Mouse (Mus musculus) heart, embryonic 12.5 days (tissue): ENCODE results near the gene Lrmda. TPM values are rescaled to one million over a fixed set of nuclear protein-coding genes. Genes with fewer than 3 reads are reported as not detected.
A peak's percentile ranks its signal among the peaks of the same experiment; 100 is the strongest.

Source experiments
- ATAC-seq: fragments of 200-750 bp; cut with Nextera tagmentation; 2 replicates; pipeline ENCODE4 v1.8.0; 2017; ENCODE audit warnings: moderate TSS enrichment, moderate library complexity; ENCODE audit not compliant: insufficient number of reproducible peaks, low FRiP score
- H3K27ac ChIP-seq: fragments of 300-500 bp; sonication (generic); 2 replicates; pipeline ENCODE4 v1.5.1; 2016; ENCODE audit warnings: mild to moderate bottlenecking, moderate library complexity; ENCODE audit not compliant: poor library complexity, severe bottlenecking
- H3K27me3 ChIP-seq: fragments of 300-500 bp; sonication (generic); replicated peaks from 2 replicates; pipeline ENCODE4 v1.6.1; 2016; ENCODE audit warnings: mild to moderate bottlenecking, moderate library complexity
- H3K36me3 ChIP-seq: fragments of 300-500 bp; sonication (generic); 2 replicates; pipeline ENCODE4 v1.6.1; 2016; ENCODE audit warnings: mild to moderate bottlenecking, moderate library complexity
- H3K4me1 ChIP-seq: fragments of 300-500 bp; sonication (generic); replicated peaks from 2 replicates; pipeline ENCODE4 v1.6.1; 2016; ENCODE audit warnings: mild to moderate bottlenecking
- H3K4me2 ChIP-seq: fragments of 300-500 bp; sonication (generic); 2 replicates; pipeline ENCODE4 v1.6.1; 2016; ENCODE audit warnings: mild to moderate bottlenecking, moderate library complexity
- H3K4me3 ChIP-seq: fragments of 300-500 bp; sonication (generic); 2 replicates; pipeline ENCODE4 v1.5.1; 2016; ENCODE audit warnings: mild to moderate bottlenecking
- H3K9ac ChIP-seq: fragments of 300-500 bp; sonication (generic); 2 replicates; pipeline ENCODE4 v1.6.1; 2016; ENCODE audit warnings: mild to moderate bottlenecking, moderate library complexity
- H3K9me3 ChIP-seq: fragments of 300-500 bp; sonication (generic); replicated peaks from 2 replicates; pipeline ENCODE4 v1.6.1; 2016; ENCODE audit warnings: mild to moderate bottlenecking, moderate library complexity
- WGBS: fragments of 180-500 bp; shearing (Covaris S2); methylation state at CpG from one replicate; pipeline ENCODE4 v1.1.7; 2016; 5-methylcytosine and 5-hydroxymethylcytosine counted together
- polyA plus RNA-seq: library from polyadenylated mRNA; unstranded; fragments of >200 nt; fragmentation: Nextera tagmentation; extraction: Ambion mirVana; gene quantifications from 2 replicates; pipeline ENCODE4 v1.2.1, GENCODE M21; 2016

Lrmda gene
- polyA plus RNA-seq, 1 experiment from 2014 or later, result 1.0 TPM

DNA sequence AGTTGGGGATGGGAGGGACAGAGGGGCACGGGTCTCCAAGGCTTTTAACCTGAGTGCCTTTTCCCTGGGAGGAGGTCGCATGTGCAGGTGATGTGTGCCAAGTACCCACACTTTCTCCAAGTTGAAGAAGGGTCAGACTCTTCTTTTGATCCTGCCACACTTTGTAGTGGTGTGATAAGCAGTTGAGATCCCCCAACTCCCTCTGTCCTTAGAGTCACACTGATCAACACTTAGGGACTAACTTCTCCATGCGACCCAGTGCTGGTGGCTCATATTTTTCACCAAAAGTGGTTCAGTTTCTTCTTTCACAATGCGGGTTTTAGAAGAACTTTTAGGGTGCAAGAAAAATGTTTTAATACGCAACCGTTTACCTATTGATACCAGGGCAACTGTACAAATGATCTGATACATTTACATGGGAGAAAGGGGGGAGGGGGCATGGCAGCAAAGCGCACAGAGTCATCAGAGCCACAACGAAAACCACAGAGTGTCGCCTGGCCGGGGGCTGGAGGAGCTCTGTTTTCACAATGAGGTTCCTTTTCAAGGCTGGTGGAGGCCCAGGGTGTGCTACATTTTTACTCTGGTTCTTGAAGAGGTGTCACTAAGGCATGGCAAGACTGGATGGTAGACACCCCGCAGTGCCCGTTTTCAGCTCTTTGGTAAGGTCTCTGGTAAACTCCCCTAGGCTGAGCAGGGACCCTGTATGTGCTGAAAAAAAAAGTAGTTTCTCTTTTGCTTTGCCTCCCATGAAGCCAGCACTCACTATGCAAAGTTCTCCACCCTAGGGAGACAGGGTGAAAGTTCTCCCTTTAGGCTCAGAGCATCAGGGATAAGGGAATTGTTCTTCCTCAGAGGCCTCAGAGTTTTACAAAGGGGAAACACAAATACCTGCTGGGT lies 685 bp downstream of the Lrmda start:
- Histone ChIP-seq H3K4me1 (peaks cover 18% of the 10 kb centered on the region), H3K27me3 (peaks cover 36% of the 10 kb centered on the region), H3K36me3 (no peaks in the 10 kb centered on the region), H3K27ac (no peak overlapping the region), H3K4me3 (peak overlapping the region; percentile 48), H3K4me2 (peak overlapping the region; percentile 85), H3K9me3 (no peaks in the 10 kb centered on the region), H3K9ac (peak overlapping the region; percentile 68)
- no peak for ATAC-seq
- WGBS, result 30% methylated on average over 12 of the region's 12 CpGs

DNA sequence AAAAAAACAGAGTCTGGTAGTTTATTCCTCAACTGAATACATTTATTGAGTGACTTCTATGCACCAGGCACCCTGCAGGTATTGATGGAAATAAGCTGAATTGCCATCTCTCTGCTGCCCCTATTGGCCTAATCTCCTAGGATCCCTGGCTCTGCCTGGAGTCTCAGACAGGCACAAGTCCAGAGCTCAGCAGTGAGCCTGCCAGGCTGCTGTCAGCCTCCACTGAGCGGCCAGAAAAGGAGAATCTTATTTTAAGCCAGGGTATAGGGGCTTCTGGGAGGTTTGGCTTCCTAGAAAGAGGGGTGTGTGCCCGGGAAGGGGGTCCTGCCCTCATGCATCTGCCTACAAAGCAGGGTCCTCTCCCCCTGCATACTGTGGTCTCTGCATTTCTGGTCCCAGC lies 1.4 kb downstream of the Lrmda start:
- Histone ChIP-seq H3K4me3 (no peak overlapping the region), H3K9me3 (no peaks in the 10 kb centered on the region), H3K36me3 (no peaks in the 10 kb centered on the region), H3K4me1 (peaks cover 18% of the 10 kb centered on the region), H3K4me2 (no peak overlapping the region), H3K27ac (no peak overlapping the region), H3K9ac (no peak overlapping the region), H3K27me3 (peaks cover 29% of the 10 kb centered on the region)
- ATAC-seq, result no peak
- 26% methylated on average over 2 of the region's 2 CpGs for WGBS

DNA sequence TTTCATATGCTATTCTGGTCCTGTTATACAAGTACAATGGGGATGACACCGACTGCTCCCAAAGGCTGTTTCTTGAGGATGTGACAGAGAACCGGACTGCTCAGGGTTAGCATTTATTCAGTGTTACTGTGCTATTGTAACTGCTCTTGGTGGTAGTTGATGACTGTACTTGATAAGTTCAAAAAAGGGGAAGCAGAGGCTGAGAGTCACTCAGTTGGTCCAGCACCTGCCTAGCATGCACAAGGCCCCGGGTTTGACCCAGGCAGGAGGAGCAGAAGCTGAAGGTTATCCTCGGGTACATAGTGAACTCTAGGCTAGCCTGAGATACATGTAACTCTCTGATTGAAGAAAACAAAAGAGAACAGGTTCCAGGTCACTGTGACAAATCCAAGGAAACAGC lies 4.0 kb downstream of the Lrmda start:
- Histone ChIP-seq H3K4me3 (no peak overlapping the region), H3K9ac (no peak overlapping the region), H3K4me2 (no peak overlapping the region), H3K9me3 (no peaks in the 10 kb centered on the region), H3K27me3 (peaks cover 5% of the 10 kb centered on the region; the same call in 1 of the 2 replicates), H3K36me3 (no peaks in the 10 kb centered on the region), H3K4me1 (peaks cover 18% of the 10 kb centered on the region), H3K27ac (no peak overlapping the region)
- no peak for ATAC-seq
- 67% methylated on average over 4 of the region's 4 CpGs for WGBS

GRCm38 (mm10) chr14:22035900-22036299 lies 16.4 kb downstream of the Lrmda start:
- Histone ChIP-seq H3K9me3 (no peaks in the 10 kb centered on the region), H3K4me3 (no peak overlapping the region), H3K27ac (no peak overlapping the region), H3K4me2 (no peak overlapping the region), H3K9ac (no peak overlapping the region), H3K4me1 (peaks cover 7% of the 10 kb centered on the region; the same call in 1 of the 2 replicates), H3K27me3 (0 out of 2 replicates have a peak, but pooled peaks cover 3% of the 10 kb centered on the region), H3K36me3 (no peaks in the 10 kb centered on the region)
- WGBS, result 51% methylated on average over 3 of the region's 3 CpGs
- no peak for ATAC-seq

- no peak overlapping the region for H3K4me3 ChIP-seq
- H3K4me2 ChIP-seq, result no peak overlapping the region
- H3K27ac ChIP-seq, result no peak overlapping the region
- no peak for ATAC-seq
- 69% methylated on average over 6 of the region's 6 CpGs for WGBS
- no peaks in the 10 kb centered on the region for H3K36me3 ChIP-seq
- peaks cover 7% of the 10 kb centered on the region; the same call in 1 of the 2 replicates for H3K4me1 ChIP-seq
- no peak overlapping the region for H3K9ac ChIP-seq
- 0 out of 2 replicates have a peak, but pooled peaks cover 3% of the 10 kb centered on the region for H3K27me3 ChIP-seq
- no peaks in the 10 kb centered on the region for H3K9me3 ChIP-seq
These were observed 16.8 kb downstream of the Lrmda start for GRCm38 (mm10) chr14:22036338-22036737.

DNA sequence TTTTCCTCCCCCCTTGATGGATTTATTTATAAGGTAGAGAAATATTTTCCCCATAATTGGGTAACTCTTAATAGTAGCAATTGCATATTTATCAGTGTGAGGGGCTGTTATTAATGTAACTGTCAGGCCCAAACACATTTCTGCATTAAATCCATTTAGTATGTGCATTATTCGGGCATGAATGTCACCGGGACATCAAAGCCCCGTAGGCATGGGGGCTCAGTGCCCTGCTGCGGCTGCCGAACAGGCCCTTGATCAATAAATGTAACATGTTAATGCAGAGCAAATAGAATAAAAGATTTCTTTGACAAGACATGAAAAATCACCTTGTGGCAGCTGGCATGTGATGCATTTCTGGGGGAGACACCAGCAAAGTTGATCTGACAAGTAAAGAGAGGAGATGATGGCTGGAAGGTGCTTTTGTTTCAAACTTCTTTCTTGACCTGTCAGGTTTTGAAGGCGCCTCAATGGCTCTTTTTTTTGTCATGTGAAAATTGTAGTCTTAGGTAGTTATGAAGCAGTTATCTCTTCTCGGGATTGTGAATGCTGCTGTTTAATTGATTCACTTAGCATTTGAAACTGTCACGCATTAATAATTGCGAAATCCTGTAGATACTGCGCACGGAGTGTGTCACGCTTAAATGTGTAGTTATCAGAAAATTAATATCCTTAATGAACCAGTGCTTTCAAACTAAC lies 17.4 kb downstream of the Lrmda start:
- Histone ChIP-seq H3K4me3 (no peak overlapping the region), H3K4me1 (peaks cover 7% of the 10 kb centered on the region; the same call in 1 of the 2 replicates), H3K9me3 (no peaks in the 10 kb centered on the region), H3K27me3 (0 out of 2 replicates have a peak, but pooled peaks cover 3% of the 10 kb centered on the region), H3K27ac (no peak overlapping the region), H3K36me3 (no peaks in the 10 kb centered on the region), H3K4me2 (no peak overlapping the region), H3K9ac (no peak overlapping the region)
- WGBS, result 87% methylated on average over 12 of the region's 12 CpGs
- ATAC-seq, result no peak

DNA sequence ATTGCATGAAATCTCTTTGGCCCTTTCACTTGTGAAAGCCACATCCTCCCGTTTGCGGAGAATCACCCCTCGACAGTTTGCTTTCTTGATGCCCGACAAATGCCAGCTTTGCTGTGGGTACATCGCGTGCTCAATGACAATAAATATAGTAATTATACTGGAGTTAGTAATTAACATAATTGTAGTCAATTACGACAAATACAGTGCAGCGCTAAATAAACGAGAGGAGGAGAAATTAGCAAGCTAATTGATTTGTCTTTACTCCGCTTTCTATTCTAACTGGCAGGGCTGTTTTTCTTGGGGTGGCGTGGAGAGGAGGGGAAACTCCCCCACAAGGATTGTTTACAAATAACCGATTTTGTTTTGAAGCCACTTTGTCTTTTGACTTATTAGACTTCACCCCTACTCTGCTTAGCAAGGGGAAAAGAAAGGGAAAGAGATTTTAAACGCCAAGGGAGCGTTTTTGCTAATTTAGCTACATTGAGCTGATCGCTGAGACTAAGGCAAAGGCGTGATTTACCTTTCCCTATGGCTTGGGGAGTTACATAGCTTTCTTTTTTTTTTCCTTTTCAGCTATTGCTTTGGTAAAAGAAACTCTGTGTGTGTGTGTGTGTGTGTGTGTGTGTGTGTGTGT lies 18.1 kb downstream of the Lrmda start:
- no peak overlapping the region for H3K4me3 ChIP-seq
- H3K9me3 ChIP-seq, result no peaks in the 10 kb centered on the region
- no peak overlapping the region for H3K27ac ChIP-seq
- H3K9ac ChIP-seq, result no peak overlapping the region
- no peaks in the 10 kb centered on the region for H3K36me3 ChIP-seq
- 0 out of 2 replicates have a peak, but pooled peaks cover 3% of the 10 kb centered on the region for H3K27me3 ChIP-seq
- ATAC-seq, result no peak
- H3K4me1 ChIP-seq, result peaks cover 7% of the 10 kb centered on the region; the same call in 1 of the 2 replicates
- no peak overlapping the region for H3K4me2 ChIP-seq
- 79% methylated on average over 16 of the region's 16 CpGs for WGBS

GRCm38 (mm10) chr14:22042146-22042545 lies 22.6 kb downstream of the Lrmda start:
- H3K27me3 ChIP-seq, result 0 out of 2 replicates have a peak, but pooled peaks cover 3% of the 10 kb centered on the region
- no peak overlapping the region for H3K27ac ChIP-seq
- H3K4me3 ChIP-seq, result no peak overlapping the region
- no peaks in the 10 kb centered on the region for H3K4me1 ChIP-seq
- 88% methylated on average over 6 of the region's 6 CpGs for WGBS
- no peaks in the 10 kb centered on the region for H3K9me3 ChIP-seq
- no peak overlapping the region for H3K9ac ChIP-seq
- H3K36me3 ChIP-seq, result no peaks in the 10 kb centered on the region
- no peak overlapping the region for H3K4me2 ChIP-seq
- no peak for ATAC-seq

DNA sequence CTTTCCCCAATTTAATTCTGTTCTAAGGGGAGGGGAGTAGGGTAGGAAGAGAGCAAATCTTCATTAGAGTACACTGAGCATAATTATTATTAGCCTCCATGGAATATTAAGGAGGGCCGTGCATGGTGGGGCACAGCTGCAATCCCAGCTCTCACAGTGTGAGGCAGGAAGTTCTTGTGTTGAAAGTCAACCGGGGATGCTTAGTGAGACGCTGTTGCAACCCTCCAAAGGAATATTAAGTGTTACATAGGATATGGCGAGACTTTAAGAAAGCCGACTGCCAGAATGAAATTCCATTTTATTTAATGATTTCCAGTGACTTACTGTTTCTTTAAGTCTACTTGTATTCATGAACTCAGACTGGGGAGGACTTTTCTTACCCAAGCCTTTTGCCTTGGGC lies 23.9 kb downstream of the Lrmda start:
- ATAC-seq, result no peak
- Histone ChIP-seq H3K36me3 (no peaks in the 10 kb centered on the region), H3K27ac (no peak overlapping the region), H3K27me3 (0 out of 2 replicates have a peak, but pooled peaks cover 2% of the 10 kb centered on the region), H3K9ac (no peak overlapping the region), H3K4me1 (peaks cover 6% of the 10 kb centered on the region), H3K4me3 (no peak overlapping the region), H3K9me3 (no peaks in the 10 kb centered on the region), H3K4me2 (no peak overlapping the region)
- WGBS, result 85% methylated on average over 5 of the region's 5 CpGs

DNA sequence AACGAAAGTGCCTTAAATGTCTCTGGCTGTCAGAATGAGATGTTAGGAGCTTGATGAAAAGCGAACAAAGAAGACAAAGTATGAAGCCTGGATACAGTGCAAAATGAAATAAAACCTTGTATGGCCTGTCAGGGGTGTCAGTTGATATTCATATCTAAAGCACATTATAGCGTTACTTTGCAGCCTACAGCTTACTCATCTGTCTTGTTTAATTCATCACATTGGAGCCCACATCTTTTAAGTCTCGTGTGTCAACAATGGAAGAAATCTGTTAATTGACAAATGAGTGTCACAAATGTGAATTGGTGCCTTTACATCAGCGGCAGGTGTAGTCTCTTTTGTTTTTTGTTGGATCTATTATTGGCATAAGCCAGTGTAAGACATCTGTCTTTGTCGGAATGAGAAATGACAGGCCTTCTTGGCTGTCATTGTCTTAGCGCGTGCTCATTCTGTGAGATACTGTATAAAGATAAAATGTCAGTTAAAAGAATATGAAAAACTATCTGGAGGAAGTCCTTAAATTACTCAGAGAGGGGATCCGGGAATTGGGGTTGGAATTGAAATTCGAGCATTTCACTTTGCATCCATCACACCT lies 26.8 kb downstream of the Lrmda start:
- Histone ChIP-seq H3K9ac (no peak overlapping the region), H3K4me1 (peaks cover 15% of the 10 kb centered on the region), H3K27ac (no peak overlapping the region), H3K9me3 (no peaks in the 10 kb centered on the region), H3K4me2 (no peak overlapping the region), H3K27me3 (no peaks in the 10 kb centered on the region), H3K4me3 (no peak overlapping the region), H3K36me3 (no peaks in the 10 kb centered on the region)
- no peak for ATAC-seq
- 75% methylated on average over 10 of the region's 10 CpGs for WGBS
